17 mouse cellular contexts compared by ENCODE assay signal in the genomic region with DNA sequence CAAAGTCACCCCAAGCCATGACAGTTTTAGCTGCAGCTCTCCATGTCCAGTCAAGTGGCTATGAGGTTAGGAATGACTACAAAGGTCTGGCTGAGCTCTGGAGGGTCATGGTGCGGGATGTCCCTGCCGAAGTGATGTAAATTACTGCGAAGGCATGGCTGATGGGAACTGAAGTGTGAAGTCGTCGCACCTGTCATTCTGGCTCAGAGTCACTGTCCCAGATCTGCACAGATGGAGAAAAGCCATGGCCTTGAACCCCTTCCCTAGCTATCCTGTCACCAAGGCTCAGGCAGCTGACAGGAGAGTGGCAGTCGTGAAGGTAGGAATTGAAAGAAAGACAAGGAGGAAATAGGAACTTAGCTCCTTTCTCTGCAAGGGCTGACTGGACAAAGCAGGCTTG.
DNase-seq lines count a peak whose midpoint lies in the region; ATAC-seq lines count a peak whose summit lies in the region.
"Had no signal": no experiment of that assay in that cellular context is flagged by ENCODE, and none has a peak within 500 bp of the region (broad histone marks: within the 10 kb centered on the region; RNA-seq: fewer than 3 reads in every experiment).

No protein-coding gene starts in this region.

- DNase-seq in midbrain, embryonic 10.5 days (ENCODE audit: low spot score), result peak; percentile 50
- no peak for DNase-seq in midbrain, embryonic 14.5 days
- DNase-seq in cerebellum, adult 11-12 months, result peak; percentile 54
- DNase-seq in cerebellum, postnatal 10 days, result peak; percentile 72 to 83
- DNase-seq in retina, postnatal 1 day, result peak; percentile 44
- DNase-seq in Muller cell, postnatal 12 days (ENCODE audit: inconsistent ontology term), result no peak
- DNase-seq: gastrocnemius, adult 2 months; heart, adult 2 months; lung, postnatal 10 days had no signal

- no peaks in the 10 kb centered on the region for H3K9me3 ChIP-seq in midbrain, embryonic 10.5 days (replicated peaks)
- H3K9me3 ChIP-seq in midbrain, embryonic 14.5 days (ENCODE audit: control insufficient read depth, low read length), result no peaks in the 10 kb centered on the region
- H3K9me3 ChIP-seq: forebrain, embryonic 15.5 days; hindbrain, embryonic 13.5 days; limb, embryonic 12.5 days; megakaryocyte, embryonic 14.5 days had no signal

- no peak overlapping the region for H3K27ac ChIP-seq in midbrain, embryonic 10.5 days (replicated peaks)
- H3K27ac ChIP-seq in midbrain, embryonic 14.5 days (replicated peaks; ENCODE audit: low read depth, low read length), result no peak overlapping the region
- H3K27ac ChIP-seq: forebrain, embryonic 15.5 days; gastrocnemius, adult 2 months; heart, adult 2 months; hindbrain, embryonic 13.5 days; limb, embryonic 12.5 days; liver, embryonic 14.5 days had no signal

- H3K36me3 ChIP-seq in midbrain, embryonic 10.5 days, result no peaks in the 10 kb centered on the region
- no peaks in the 10 kb centered on the region for H3K36me3 ChIP-seq in midbrain, embryonic 14.5 days (ENCODE audit: control insufficient read depth, insufficient read depth, low read length)
- H3K36me3 ChIP-seq: forebrain, embryonic 15.5 days; G1E; hindbrain, embryonic 13.5 days; limb, embryonic 12.5 days had no signal

- H3K4me2 ChIP-seq in midbrain, embryonic 14.5 days (ENCODE audit: low read length), result no peak overlapping the region
- H3K4me2 ChIP-seq: forebrain, embryonic 15.5 days; hindbrain, embryonic 13.5 days; limb, embryonic 12.5 days had no signal

- peaks cover 29% of the 10 kb centered on the region for H3K4me1 ChIP-seq in midbrain, embryonic 10.5 days
- H3K4me1 ChIP-seq in midbrain, embryonic 14.5 days (ENCODE audit: control insufficient read depth, insufficient read depth, low read length), result no peaks in the 10 kb centered on the region
- H3K4me1 ChIP-seq: forebrain, embryonic 15.5 days; megakaryocyte, embryonic 14.5 days had no signal

- no peak for ATAC-seq in midbrain, embryonic 14.5 days (ENCODE audit: low FRiP score, low TSS enrichment)
- no peak for ATAC-seq in erythroid progenitor cell, adult 5-6 weeks (replicated peaks; ENCODE audit: low FRiP score, poor library complexity, severe bottlenecking)
- ATAC-seq: forebrain, embryonic 15.5 days; intestine, postnatal 0 days had no signal

- WGBS in midbrain, embryonic 10.5 days, result 65% methylated on average over 6 of the region's 6 CpGs
- 38% methylated on average over 6 of the region's 6 CpGs for WGBS in midbrain, embryonic 14.5 days

- 0 out of 2 replicates have a peak, but pooled peaks cover 9% of the 10 kb centered on the region for H3K27me3 ChIP-seq in midbrain, embryonic 10.5 days (ENCODE audit: low read depth, poor library complexity, severe bottlenecking)
- H3K27me3 ChIP-seq in midbrain, embryonic 14.5 days (ENCODE audit: control insufficient read depth, insufficient read depth, low read length), result no peaks in the 10 kb centered on the region
- H3K27me3 ChIP-seq: forebrain, embryonic 15.5 days; hindbrain, embryonic 13.5 days; limb, embryonic 12.5 days; megakaryocyte, embryonic 14.5 days had no signal

- H3K4me3 ChIP-seq in midbrain, embryonic 10.5 days, result no peak overlapping the region
- H3K4me3 ChIP-seq in midbrain, embryonic 14.5 days (replicated peaks; ENCODE audit: low read depth, low read length), result no peak overlapping the region
- H3K4me3 ChIP-seq: forebrain, embryonic 15.5 days; gastrocnemius, adult 2 months; heart, adult 2 months; hindbrain, embryonic 13.5 days; limb, embryonic 12.5 days; megakaryocyte, embryonic 14.5 days had no signal

- no peak overlapping the region for H3K9ac ChIP-seq in midbrain, embryonic 14.5 days (replicated peaks; ENCODE audit: low read length)
- H3K9ac ChIP-seq: forebrain, embryonic 15.5 days; hindbrain, embryonic 13.5 days; limb, embryonic 12.5 days; liver, embryonic 14.5 days had no signal

Comparison
In these comparisons a context has a peak if more than half of its experiments do, and no peak if none do; other contexts are left out.
1. DNase-seq: peak in midbrain, embryonic 10.5 days (single experiment), cerebellum, adult 11-12 months (single experiment), cerebellum, postnatal 10 days (2 of 2) and retina, postnatal 1 day (single experiment); none in midbrain, embryonic 14.5 days (single experiment) and Muller cell, postnatal 12 days (single experiment).